Mouse (Mus musculus) adrenal gland, postnatal 14 days (tissue): ENCODE measurements around the gene Zfp42. TPM values are rescaled to one million over a fixed set of nuclear protein-coding genes. Genes with fewer than 3 reads are reported as not detected.

Source experiments
- DNase-seq: peaks from one replicate; pipeline ENCODE4 v3.0.0; 2021; ENCODE audit warnings: mixed read lengths
- total RNA-seq: library from RNA; stranded (reverse); gene quantifications from 2 replicates; pipeline ENCODE4 v1.2.3, GENCODE M21; 2021

Gene Zfp42
- total RNA-seq, 1 experiment from 2014 or later = not detected

DNA sequence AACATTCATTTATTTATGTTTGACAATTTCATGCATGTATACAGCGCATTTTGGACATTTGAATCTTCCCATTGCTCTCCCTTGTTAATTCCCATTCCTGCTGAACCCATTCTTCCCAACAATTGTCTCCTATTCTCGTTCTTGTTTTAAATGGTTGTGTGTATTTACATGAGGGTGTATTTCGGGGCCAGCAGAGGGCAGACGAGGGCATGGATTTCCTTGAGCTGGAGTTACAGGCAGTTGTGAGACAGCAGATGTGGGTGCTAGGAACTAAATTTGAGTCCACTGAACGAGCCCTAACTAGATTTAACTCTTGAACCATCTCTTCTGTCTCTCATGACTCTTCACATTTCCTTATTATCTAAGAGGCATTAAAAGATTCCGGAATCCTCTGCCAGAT lies 55.1 kb downstream of the Zfp42 start:
- no peak for DNase-seq

DNA sequence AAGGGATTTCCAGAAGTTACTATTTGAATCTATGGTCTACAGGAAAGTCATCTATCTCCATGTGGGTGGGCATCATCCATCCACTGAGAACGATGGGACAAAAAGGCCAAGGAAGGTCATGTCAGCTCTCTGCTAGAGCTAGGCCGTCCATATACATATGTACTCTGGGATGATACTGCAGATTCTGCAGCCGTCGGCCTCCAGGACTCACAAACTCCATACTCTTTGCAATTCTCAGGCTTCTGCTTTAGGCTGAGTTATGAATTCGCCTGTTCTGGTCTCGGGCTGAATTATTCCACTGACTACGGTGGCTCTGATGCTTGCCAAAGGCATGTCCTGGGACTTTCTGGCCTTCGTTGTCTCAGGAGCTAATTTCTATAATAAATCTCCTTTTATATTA lies 58.1 kb downstream of the Zfp42 start:
- no peak for DNase-seq

Other genes with a start within 250 kb of the Zfp42 start
- not detected in 2 replicates for gene Triml1, start 165.5 kb downstream of the Zfp42 start, total RNA-seq
- gene Triml2, start 126.4 kb downstream of the Zfp42 start, total RNA-seq = not detected in 2 replicates
- not detected in 2 replicates for gene Adam26b, start 221.1 kb upstream of the Zfp42 start, total RNA-seq